Mouse (Mus musculus) MEL (cell line): ENCODE measurements around the gene Morn2. TPM values are rescaled to one million over a fixed set of nuclear protein-coding genes. Genes with fewer than 3 reads are reported as not detected.
A peak's percentile ranks its signal among the peaks of the same experiment; 100 is the strongest.

Source experiments
- DNase-seq: peaks from one replicate; pipeline ENCODE4 v3.0.0; 2011; ENCODE audit warnings: low read depth, low spot score
- H3K27ac ChIP-seq: 2 replicates; pipeline ENCODE4 v1.5.1; 2012; ENCODE audit warnings: low read depth, mild to moderate bottlenecking, control low read depth, low read length, moderate library complexity; ENCODE audit not compliant: control insufficient read depth
- H3K27me3 ChIP-seq, 2 experiments: fragments of 150-350 bp in 1 of 2; sonication (generic) in 1 of 2; 2 replicates each; pipeline ENCODE4 v1.6.1; 2012; ENCODE audit warnings: low read length in 2 of 2, mild to moderate bottlenecking in 2 of 2, improper control_type of control experiment in 1 of 2, moderate library complexity in 1 of 2; ENCODE audit not compliant: insufficient read depth in 2 of 2, control insufficient read depth in 1 of 2
- H3K36me3 ChIP-seq, 2 experiments: 2 replicates each; pipeline ENCODE4 v1.6.1; 2012 to 2014; ENCODE audit warnings: low read length in 2 of 2, improper control_type of control experiment in 1 of 2, inconsistent platforms in 1 of 2, mild to moderate bottlenecking in 1 of 2; ENCODE audit not compliant: insufficient read depth in 2 of 2, control insufficient read depth in 1 of 2
- H3K4me1 ChIP-seq, 2 experiments: fragments of 150-350 bp in 1 of 2; sonication (generic) in 1 of 2; 2 replicates each; pipeline ENCODE4 v1.6.1; 2012; ENCODE audit warnings: low read length in 2 of 2, improper control_type of control experiment in 1 of 2, mild to moderate bottlenecking in 1 of 2; ENCODE audit not compliant: insufficient read depth in 2 of 2, control insufficient read depth in 1 of 2
- H3K4me3 ChIP-seq, 2 experiments: fragments of 150-350 bp in 1 of 2; sonication (generic) in 1 of 2; 2 replicates each; pipeline ENCODE4 v1.5.1; 2012; ENCODE audit warnings: low read depth in 2 of 2, low read length in 2 of 2, mild to moderate bottlenecking in 2 of 2, moderate library complexity in 2 of 2, control low read depth in 1 of 2, improper control_type of control experiment in 1 of 2; ENCODE audit not compliant: control insufficient read depth in 1 of 2, insufficient read depth in 1 of 2
- H3K79me2 ChIP-seq: 2 replicates; pipeline ENCODE4 v1.6.1; 2012; ENCODE audit warnings: mild to moderate bottlenecking, low read length, moderate library complexity; ENCODE audit not compliant: control insufficient read depth, poor library complexity, insufficient read depth
- H3K9ac ChIP-seq: 2 replicates; pipeline ENCODE4 v1.6.1; 2012; ENCODE audit warnings: low read depth, mild to moderate bottlenecking, control low read depth, low read length, moderate library complexity; ENCODE audit not compliant: control insufficient read depth, poor library complexity, severe bottlenecking
- H3K9me3 ChIP-seq: fragments of 150-350 bp; sonication (generic); replicated peaks from 2 replicates; pipeline ENCODE4 v1.6.1; 2012; ENCODE audit warnings: mild to moderate bottlenecking, low read length, improper control_type of control experiment, moderate library complexity; ENCODE audit not compliant: insufficient read depth
- CHD1 ChIP-seq: IDR thresholded peaks from 2 replicates; pipeline ENCODE4 v1.6.1; 2012; ENCODE audit warnings: low read depth, mild to moderate bottlenecking, inconsistent platforms, low read length, improper control_type of control experiment
- E2F4 ChIP-seq: IDR thresholded peaks from 2 replicates; pipeline ENCODE4 v1.6.1; 2011; ENCODE audit warnings: low read depth, low read length, improper control_type of control experiment, borderline replicate concordance
- ELF1 ChIP-seq: IDR thresholded peaks from 2 replicates; pipeline ENCODE4 v1.6.1; 2014; ENCODE audit warnings: low read depth, mild to moderate bottlenecking, inconsistent platforms, low read length, improper control_type of control experiment, moderate library complexity
- EP300 ChIP-seq, 2 experiments: IDR thresholded peaks; 2 replicates each; pipeline ENCODE4 v1.6.1; 2011; ENCODE audit warnings: improper control_type of control experiment in 2 of 2, low read length in 2 of 2, low read depth in 1 of 2, mild to moderate bottlenecking in 1 of 2
- GABPA ChIP-seq: IDR thresholded peaks from 2 replicates; pipeline ENCODE4 v1.6.1; 2012; ENCODE audit warnings: low read depth, mild to moderate bottlenecking, inconsistent platforms, low read length, improper control_type of control experiment, moderate library complexity
- GATA1 ChIP-seq: IDR thresholded peaks from 2 replicates; pipeline ENCODE4 v1.6.1; 2011; ENCODE audit warnings: low read depth, low read length, improper control_type of control experiment
- MAZ ChIP-seq: IDR thresholded peaks from 2 replicates; pipeline ENCODE4 v1.6.1; 2012; ENCODE audit warnings: low read depth, mild to moderate bottlenecking, inconsistent platforms, low read length, improper control_type of control experiment
- MEF2A ChIP-seq: IDR thresholded peaks from 2 replicates; pipeline ENCODE4 v1.6.1; 2014; ENCODE audit warnings: low read depth, mild to moderate bottlenecking, inconsistent platforms, low read length, improper control_type of control experiment; ENCODE audit not compliant: poor library complexity, insufficient replicate concordance, severe bottlenecking; ENCODE audit errors: extremely low read depth
- POLR2A ChIP-seq, 2 experiments: IDR thresholded peaks; 2 replicates each; pipeline ENCODE4 v1.6.1; 2011 to 2012; ENCODE audit warnings: low read length in 2 of 2, mild to moderate bottlenecking in 2 of 2, control low read depth in 1 of 2, improper control_type of control experiment in 1 of 2, low read depth in 1 of 2, moderate library complexity in 1 of 2; ENCODE audit not compliant: control insufficient read depth in 1 of 2, insufficient read depth in 1 of 2, poor library complexity in 1 of 2
- SIN3A ChIP-seq: IDR thresholded peaks from 2 replicates; pipeline ENCODE4 v1.6.1; 2012; ENCODE audit warnings: low read length, improper control_type of control experiment, inconsistent platforms
- USF1 ChIP-seq: IDR thresholded peaks from 2 replicates; pipeline ENCODE4 v1.6.1; 2014; ENCODE audit warnings: low read depth, mild to moderate bottlenecking, inconsistent platforms, low read length, improper control_type of control experiment, moderate library complexity
- USF2 ChIP-seq, 2 experiments: IDR thresholded peaks; 2 replicates each; pipeline ENCODE4 v1.6.1; 2011 to 2012; ENCODE audit warnings: improper control_type of control experiment in 2 of 2, low read length in 2 of 2, borderline replicate concordance in 1 of 2, inconsistent platforms in 1 of 2, low read depth in 1 of 2, mild to moderate bottlenecking in 1 of 2; ENCODE audit not compliant: insufficient read depth in 1 of 2
- ZKSCAN1 ChIP-seq: IDR thresholded peaks from 2 replicates; pipeline ENCODE4 v1.6.1; 2012; ENCODE audit warnings: low read depth, mild to moderate bottlenecking, inconsistent platforms, low read length, improper control_type of control experiment, moderate library complexity
- ZMIZ1 ChIP-seq: IDR thresholded peaks from 2 replicates; pipeline ENCODE4 v1.6.1; 2012; ENCODE audit warnings: low read depth, mild to moderate bottlenecking, inconsistent platforms, low read length, improper control_type of control experiment, moderate library complexity
- polyA plus RNA-seq, 2 experiments: library from polyadenylated mRNA; stranded (reverse) in 1 of 2; unstranded in 1 of 2; fragments of >175 nt in 1 of 2; fragments of >200 nt in 1 of 2; gene quantifications; 2 replicates each; pipeline versions ENCODE4 v1.2.1 to v1.2.4; 2012; ENCODE audit warnings: low replicate concordance in 2 of 2, low read depth in 1 of 2; ENCODE audit not compliant: insufficient read length in 2 of 2, insufficient read depth in 1 of 2, missing spikeins in 1 of 2
- total RNA-seq: library from RNA; depleted of rRNA; stranded (reverse); fragments of 300-350 nt; gene quantifications from 2 replicates; pipeline ENCODE4 v1.2.3, GENCODE M21; 2012

The Morn2 gene
- total and polyA plus RNA-seq, 3 experiments: 7.4 to 18.1 TPM; not detected in 1

DNA sequence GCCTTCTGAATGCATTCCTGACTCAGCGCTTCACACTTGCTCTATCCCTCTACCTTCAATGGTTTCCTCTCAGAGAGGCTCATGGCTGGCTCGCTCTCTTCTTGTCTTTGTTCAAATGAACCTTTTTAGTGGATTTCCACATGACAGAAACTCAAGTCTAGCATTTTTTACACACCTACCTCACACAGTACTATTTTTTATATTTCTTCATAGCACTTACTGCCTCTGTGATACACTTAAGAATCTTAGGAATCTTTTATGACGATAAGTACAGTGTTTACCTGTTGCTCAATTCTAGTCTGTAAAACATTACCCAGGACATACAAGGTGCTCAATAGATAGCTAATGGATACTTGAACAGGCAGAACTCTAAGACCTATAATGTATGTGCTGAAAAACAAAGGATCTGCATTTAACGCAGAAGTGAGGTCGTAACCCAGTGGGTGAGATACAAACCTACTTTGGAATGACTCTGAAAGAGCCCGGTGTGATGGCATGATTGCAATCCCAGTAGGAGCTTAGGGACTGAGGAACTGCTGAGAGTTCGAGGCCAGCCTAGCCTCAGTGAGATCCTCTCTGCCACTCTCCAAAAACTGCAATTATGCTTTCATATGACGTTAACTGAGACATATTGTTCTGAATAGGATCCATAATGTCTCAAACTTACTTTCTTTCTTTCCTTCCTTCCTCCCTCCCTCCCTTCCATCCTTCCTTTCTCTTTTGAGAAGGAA is 10.5 kb upstream of the Morn2 start:
- Histone ChIP-seq H3K4me1 (peaks cover 0 to under 1% of the 10 kb centered on the region in 2 experiments; a peak in 2 of 4 replicates), H3K9me3 (no peaks in the 10 kb centered on the region), H3K27me3 (no peaks in the 10 kb centered on the region), H3K9ac (no peak overlapping the region), H3K27ac (no peak overlapping the region), H3K4me3 (no peak overlapping the region), H3K79me2 (no peaks in the 10 kb centered on the region), H3K36me3 (no peaks in the 10 kb centered on the region; a peak in 1 of 4 replicates)
- no peak for TF ChIP-seq EP300 (IDR thresholded peaks at IDR 0.05; ENCODE audit: low read depth in 1 of 2, low read length in 2 of 2)
- no peak for TF ChIP-seq GATA1
- TF ChIP-seq MEF2A: no peak
- no peak for TF ChIP-seq USF1
- TF ChIP-seq SIN3A: no peak
- TF ChIP-seq GABPA: no peak
- TF ChIP-seq MAZ: no peak
- no peak for TF ChIP-seq E2F4
- TF ChIP-seq USF2 (IDR thresholded peaks at IDR 0.05; ENCODE audit: borderline replicate concordance in 1 of 2, insufficient read depth in 1 of 2, low read depth in 1 of 2, low read length in 2 of 2): no peak
- TF ChIP-seq ELF1: no peak
- DNase-seq: no peak

DNA sequence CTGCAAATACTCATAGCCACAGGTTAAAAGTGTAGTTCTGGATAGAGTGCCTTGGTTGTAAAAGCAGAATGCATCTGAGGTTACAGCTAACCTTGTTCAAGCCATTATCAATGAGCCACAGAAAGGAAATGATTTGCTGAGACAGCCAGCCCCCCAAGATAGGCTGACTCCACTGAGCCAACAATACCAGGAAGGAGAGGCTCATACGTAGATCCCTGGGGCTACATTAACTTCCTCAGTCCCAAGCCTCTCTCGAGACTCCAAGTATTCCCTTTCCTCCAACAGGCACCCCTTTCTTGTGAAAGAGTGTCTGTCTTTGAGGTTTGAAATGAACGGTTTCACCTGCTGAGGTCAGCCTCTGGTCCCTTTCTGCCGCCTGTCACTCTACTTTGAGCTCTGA is 5.6 kb upstream of the Morn2 start:
- Histone ChIP-seq H3K27ac (no peak overlapping the region), H3K27me3 (no peaks in the 10 kb centered on the region), H3K9ac (no peak overlapping the region), H3K36me3 (peaks cover 0 to 8% of the 10 kb centered on the region in 2 experiments; a peak in 2 of 4 replicates), H3K4me3 (no peak overlapping the region), H3K9me3 (no peaks in the 10 kb centered on the region), H3K4me1 (peaks cover 2 to 12% of the 10 kb centered on the region in 2 experiments), H3K79me2 (0 out of 2 replicates have a peak, but pooled peaks cover 2% of the 10 kb centered on the region)
- TF ChIP-seq ZMIZ1: no peak
- no peak for TF ChIP-seq GABPA
- DNase-seq: peak; percentile 15

DNA sequence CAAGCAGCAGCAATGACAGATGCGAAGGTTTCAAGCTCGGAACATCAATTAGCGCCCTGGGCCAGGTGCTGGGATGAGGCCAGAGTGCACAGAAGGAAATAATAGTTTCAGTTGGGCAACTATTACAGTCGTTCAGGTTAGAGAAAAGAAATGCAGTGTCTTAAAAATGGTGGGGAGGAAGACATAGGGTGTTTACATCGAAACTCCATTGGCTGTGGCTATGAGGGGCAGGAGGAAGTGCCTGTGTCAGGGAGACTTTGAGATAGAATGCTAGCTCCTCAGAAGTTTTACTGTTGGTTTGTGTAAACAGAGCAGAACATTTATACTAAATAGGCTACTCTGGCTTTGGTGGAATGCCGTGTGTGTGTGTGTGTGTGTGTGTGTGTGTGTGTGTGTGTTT is 2.0 kb upstream of the Morn2 start:
- no peaks in the 10 kb centered on the region for H3K27me3 ChIP-seq
- TF ChIP-seq POLR2A (IDR thresholded peaks at IDR 0.05; ENCODE audit: control insufficient read depth in 1 of 2, insufficient read depth in 1 of 2, low read depth in 1 of 2, low read length in 2 of 2, poor library complexity in 1 of 2) (no peak), USF2 (IDR thresholded peaks at IDR 0.05; ENCODE audit: borderline replicate concordance in 1 of 2, insufficient read depth in 1 of 2, low read depth in 1 of 2, low read length in 2 of 2) (no peak), CHD1 (no peak), ZKSCAN1 (no peak)
- no peak overlapping the region for H3K4me3 ChIP-seq
- no peak overlapping the region for H3K27ac ChIP-seq
- H3K9ac ChIP-seq: no peak overlapping the region
- H3K79me2 ChIP-seq: peaks cover 4% of the 10 kb centered on the region; the same call in 1 of the 2 replicates
- H3K9me3 ChIP-seq: no peaks in the 10 kb centered on the region
- peaks cover 0 to 14% of the 10 kb centered on the region in 2 experiments; a peak in 2 of 4 replicates for H3K36me3 ChIP-seq
- peaks cover 5 to 14% of the 10 kb centered on the region in 2 experiments for H3K4me1 ChIP-seq
- peak; percentile 42 for DNase-seq
